Comparison of ENCODE assay signal across 14 mouse cellular contexts in genomic region chr1:165288165-165288564, GRCm38 (mm10).
"Had no signal": no experiment of that assay in that cellular context is flagged by ENCODE, and none has a peak within 500 bp of the region (broad histone marks: within the 10 kb centered on the region; RNA-seq: fewer than 3 reads in every experiment).

No protein-coding gene starts in this region.

- DNase-seq: gastrocnemius, adult 2 months; gastrocnemius, postnatal 14 days; gastrocnemius, postnatal 36 days; heart, adult 18-20 months; heart, postnatal 10 days; heart, postnatal 36 days; kidney, adult 11 months; kidney, adult 2 months; kidney, adult 9 months; kidney, postnatal 14 days; kidney, postnatal 36 days; liver; liver, embryonic 13.5 days; liver, postnatal 0 days had no signal
